Mouse (Mus musculus): Measurements from ENCODE around the gene Abca13. TPM values are rescaled to one million over a fixed set of nuclear protein-coding genes. Genes with fewer than 3 reads are reported as not detected.

Abca13 gene
- total and polyA plus RNA-seq, 2 experiments = not detected

DNA sequence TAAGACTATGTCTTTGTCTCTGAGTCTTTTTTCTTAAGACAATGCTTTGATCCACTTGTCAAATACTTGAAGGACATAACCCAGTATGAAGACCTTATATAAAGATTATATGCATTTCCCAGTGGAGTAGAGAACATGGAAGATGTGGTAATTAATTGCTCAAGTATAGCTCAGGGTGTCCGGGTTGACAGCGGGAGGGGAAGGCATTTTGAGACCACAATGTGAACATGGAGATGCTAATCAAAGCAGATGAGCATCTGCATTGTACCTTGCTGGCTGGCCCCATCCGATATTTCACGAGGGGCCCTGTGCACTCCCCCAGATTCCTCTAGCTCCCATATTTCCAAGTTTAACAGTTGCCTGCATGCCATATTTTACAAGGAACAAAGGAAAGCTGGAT lies 383.2 kb downstream of the Abca13 start:
- Histone ChIP-seq H3K9ac (ENCODE audit: low read depth, low read length) (no peak overlapping the region), H3K4me1 (ENCODE audit: control insufficient read depth, insufficient read depth, low read length) (no peaks in the 10 kb centered on the region), H3K4me3 (ENCODE audit: insufficient read depth, low read depth, low read length) (no peak overlapping the region), H3K79me2 (ENCODE audit: control insufficient read depth, insufficient read depth, low read length) (no peaks in the 10 kb centered on the region), H3K27me3 (ENCODE audit: control insufficient read depth, insufficient read depth, low read length) (no peaks in the 10 kb centered on the region; the same call in 1 of the 2 replicates), H3K36me3 (ENCODE audit: control insufficient read depth, insufficient read depth, low read length) (no peaks in the 10 kb centered on the region), H3K27ac (replicated peaks; ENCODE audit: insufficient read depth, low read depth, low read length) (no peak overlapping the region)
- no peak for TF ChIP-seq POLR2A (IDR thresholded peaks at IDR 0.05; ENCODE audit: extremely low read depth, insufficient read depth, low read length)
- TF ChIP-seq CTCF (IDR thresholded peaks at IDR 0.05; ENCODE audit: low read depth, low read length) = no peak
- no peak for DNase-seq (ENCODE audit: extremely low read depth, low read depth, low spot score)
- 81% methylated on average over 4 of the region's 4 CpGs for WGBS

DNA sequence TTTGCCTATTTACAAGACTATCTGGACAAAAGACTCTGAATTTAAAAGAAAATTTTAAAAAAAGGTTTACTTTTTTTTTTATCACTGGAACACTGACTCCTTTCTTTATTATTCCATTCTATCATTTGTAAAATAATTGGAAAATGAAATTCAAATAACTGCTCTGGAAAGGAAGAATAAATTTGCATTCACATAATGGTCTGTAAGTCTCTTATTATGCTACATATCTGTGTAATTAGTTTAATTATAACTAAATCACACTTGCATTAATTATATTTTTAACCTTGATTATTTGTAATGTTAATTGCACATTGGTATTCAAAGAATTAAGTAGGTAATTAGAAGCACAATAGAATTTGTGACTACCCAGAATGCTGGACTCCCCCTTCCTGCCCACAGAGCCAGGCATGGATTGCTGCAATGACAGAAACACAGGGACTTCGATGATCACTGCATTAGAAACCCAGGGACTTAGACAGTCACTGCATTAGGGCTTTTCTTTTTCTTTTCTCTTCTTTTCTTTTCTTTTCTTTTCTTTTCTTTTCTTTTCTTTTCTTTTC lies 400.1 kb downstream of the Abca13 start:
- Histone ChIP-seq H3K4me1 (ENCODE audit: control insufficient read depth, insufficient read depth, low read length) (no peaks in the 10 kb centered on the region), H3K36me3 (ENCODE audit: control insufficient read depth, insufficient read depth, low read length) (no peaks in the 10 kb centered on the region), H3K9ac (ENCODE audit: low read depth, low read length) (no peak overlapping the region), H3K4me3 (ENCODE audit: insufficient read depth, low read depth, low read length) (no peak overlapping the region), H3K79me2 (ENCODE audit: control insufficient read depth, insufficient read depth, low read length) (no peaks in the 10 kb centered on the region), H3K27me3 (ENCODE audit: control insufficient read depth, insufficient read depth, low read length) (no peaks in the 10 kb centered on the region), H3K27ac (replicated peaks; ENCODE audit: insufficient read depth, low read depth, low read length) (no peak overlapping the region)
- DNase-seq (ENCODE audit: extremely low read depth, low read depth, low spot score) = no peak
- 81% methylated on average over 1 of the region's 1 CpGs for WGBS
- no peak for TF ChIP-seq CTCF (IDR thresholded peaks at IDR 0.05; ENCODE audit: low read depth, low read length)
- no peak for TF ChIP-seq POLR2A (IDR thresholded peaks at IDR 0.05; ENCODE audit: extremely low read depth, insufficient read depth, low read length)

DNA sequence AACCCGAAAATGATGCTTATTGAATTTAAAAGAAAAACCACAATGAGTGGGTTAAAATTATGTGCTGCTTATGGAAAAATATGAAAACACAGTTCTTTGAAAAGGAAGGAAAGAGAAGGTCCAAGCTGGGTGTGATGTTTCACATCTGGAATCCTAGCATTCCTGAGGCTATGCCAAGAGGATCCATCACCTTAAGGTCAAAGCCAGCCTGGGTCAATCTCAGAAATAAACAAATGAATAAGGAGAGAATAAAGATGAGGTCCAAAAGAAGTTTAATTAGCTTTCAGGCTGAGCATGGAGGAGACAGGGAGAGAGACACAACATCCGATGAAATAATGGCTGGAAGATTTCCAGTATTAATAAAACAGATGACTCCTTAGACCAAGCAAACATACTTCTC lies 405.6 kb downstream of the Abca13 start:
- H3K9ac ChIP-seq (ENCODE audit: low read depth, low read length) = no peak overlapping the region
- no peak for TF ChIP-seq CTCF (IDR thresholded peaks at IDR 0.05; ENCODE audit: low read depth, low read length)
- no peak for TF ChIP-seq POLR2A (IDR thresholded peaks at IDR 0.05; ENCODE audit: extremely low read depth, insufficient read depth, low read length)
- DNase-seq (ENCODE audit: extremely low read depth, low read depth, low spot score) = no peak
- no peaks in the 10 kb centered on the region for H3K4me1 ChIP-seq (ENCODE audit: control insufficient read depth, insufficient read depth, low read length)
- H3K27ac ChIP-seq (replicated peaks; ENCODE audit: insufficient read depth, low read depth, low read length) = no peak overlapping the region
- H3K4me3 ChIP-seq (ENCODE audit: insufficient read depth, low read depth, low read length) = no peak overlapping the region
- no peaks in the 10 kb centered on the region for H3K36me3 ChIP-seq (ENCODE audit: control insufficient read depth, insufficient read depth, low read length)
- WGBS = 70% methylated on average over 2 of the region's 2 CpGs
- no peaks in the 10 kb centered on the region for H3K79me2 ChIP-seq (ENCODE audit: control insufficient read depth, insufficient read depth, low read length)
- no peaks in the 10 kb centered on the region for H3K27me3 ChIP-seq (ENCODE audit: control insufficient read depth, insufficient read depth, low read length)

DNA sequence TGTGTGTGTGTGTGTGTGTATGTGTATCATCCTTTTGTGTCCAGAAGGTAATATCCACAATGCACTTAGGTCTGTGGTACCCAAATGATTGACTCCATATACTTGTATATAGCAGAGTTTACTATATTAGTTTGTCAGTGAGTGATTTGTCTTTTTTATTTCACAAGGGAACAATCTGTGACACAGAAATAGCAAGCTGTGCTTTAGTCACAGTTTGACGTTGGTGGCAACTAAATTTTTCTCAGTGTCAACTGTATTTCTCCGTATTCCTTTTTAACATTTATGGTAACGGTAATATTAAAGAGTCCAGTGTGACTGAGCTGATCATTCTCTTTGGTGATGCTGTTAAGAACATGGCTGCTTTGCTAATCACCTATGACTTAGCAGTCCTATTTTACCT lies 409.4 kb downstream of the Abca13 start:
- TF ChIP-seq CTCF (IDR thresholded peaks at IDR 0.05; ENCODE audit: low read depth, low read length) (no peak), POLR2A (IDR thresholded peaks at IDR 0.05; ENCODE audit: extremely low read depth, insufficient read depth, low read length) (no peak)
- Histone ChIP-seq H3K4me3 (ENCODE audit: insufficient read depth, low read depth, low read length) (no peak overlapping the region), H3K4me1 (ENCODE audit: control insufficient read depth, insufficient read depth, low read length) (no peaks in the 10 kb centered on the region), H3K9ac (ENCODE audit: low read depth, low read length) (no peak overlapping the region), H3K79me2 (ENCODE audit: control insufficient read depth, insufficient read depth, low read length) (no peaks in the 10 kb centered on the region), H3K27ac (replicated peaks; ENCODE audit: insufficient read depth, low read depth, low read length) (no peak overlapping the region), H3K27me3 (ENCODE audit: control insufficient read depth, insufficient read depth, low read length) (no peaks in the 10 kb centered on the region), H3K36me3 (ENCODE audit: control insufficient read depth, insufficient read depth, low read length) (no peaks in the 10 kb centered on the region)
- DNase-seq (ENCODE audit: extremely low read depth, low read depth, low spot score) = no peak
- WGBS = 83% methylated on average over 3 of the region's 3 CpGs

DNA sequence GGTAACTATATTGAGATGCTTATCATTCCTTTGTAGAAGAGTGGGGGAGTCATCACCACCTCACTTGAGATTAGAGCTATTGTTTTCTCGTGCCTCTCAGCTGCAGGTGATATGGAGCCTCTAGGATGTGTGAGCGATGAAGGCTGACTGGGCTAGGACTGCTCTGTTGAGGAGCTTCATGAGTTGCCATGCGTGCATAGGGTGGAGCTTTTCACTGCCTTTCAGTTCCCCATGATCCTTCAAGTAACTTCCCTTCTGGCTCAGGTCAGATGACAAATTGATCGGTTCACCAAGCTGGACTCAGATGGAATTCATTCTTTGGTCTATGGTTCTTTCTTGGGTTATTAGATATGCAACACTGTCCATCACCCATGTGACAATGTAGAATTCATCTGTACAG lies 410.4 kb downstream of the Abca13 start:
- Histone ChIP-seq H3K27ac (replicated peaks; ENCODE audit: insufficient read depth, low read depth, low read length) (no peak overlapping the region), H3K4me3 (ENCODE audit: insufficient read depth, low read depth, low read length) (no peak overlapping the region), H3K79me2 (ENCODE audit: control insufficient read depth, insufficient read depth, low read length) (no peaks in the 10 kb centered on the region), H3K9ac (ENCODE audit: low read depth, low read length) (no peak overlapping the region), H3K36me3 (ENCODE audit: control insufficient read depth, insufficient read depth, low read length) (no peaks in the 10 kb centered on the region), H3K4me1 (ENCODE audit: control insufficient read depth, insufficient read depth, low read length) (no peaks in the 10 kb centered on the region), H3K27me3 (ENCODE audit: control insufficient read depth, insufficient read depth, low read length) (no peaks in the 10 kb centered on the region)
- no peak for TF ChIP-seq CTCF (IDR thresholded peaks at IDR 0.05; ENCODE audit: low read depth, low read length)
- no peak for TF ChIP-seq POLR2A (IDR thresholded peaks at IDR 0.05; ENCODE audit: extremely low read depth, insufficient read depth, low read length)
- WGBS = 66% methylated on average over 4 of the region's 4 CpGs
- DNase-seq (ENCODE audit: extremely low read depth, low read depth, low spot score) = peak; percentile 0

DNA sequence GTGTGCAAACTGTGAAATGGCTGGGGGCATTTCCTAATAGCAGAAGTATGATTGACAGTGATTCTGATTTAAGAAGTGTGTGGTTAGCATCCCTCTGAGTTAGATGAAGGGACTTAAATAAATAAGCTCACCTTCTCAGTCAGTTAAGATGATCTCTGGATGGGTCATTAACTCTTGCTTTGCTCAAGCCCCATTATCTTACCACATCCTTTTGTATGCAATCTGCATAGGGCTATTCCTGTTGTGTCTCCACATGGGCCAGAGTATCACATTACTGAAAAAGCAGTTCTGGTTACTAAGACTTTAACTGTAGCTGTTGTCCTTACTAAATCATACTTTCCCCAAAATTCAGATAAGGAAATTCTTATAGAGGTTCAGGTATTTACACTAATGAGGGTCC lies 416.5 kb downstream of the Abca13 start:
- DNase-seq (ENCODE audit: extremely low read depth, low read depth, low spot score) = no peak
- H3K4me3 ChIP-seq (ENCODE audit: insufficient read depth, low read depth, low read length) = no peak overlapping the region
- H3K9ac ChIP-seq (ENCODE audit: low read depth, low read length) = no peak overlapping the region
- no peaks in the 10 kb centered on the region for H3K79me2 ChIP-seq (ENCODE audit: control insufficient read depth, insufficient read depth, low read length)
- no peaks in the 10 kb centered on the region for H3K27me3 ChIP-seq (ENCODE audit: control insufficient read depth, insufficient read depth, low read length)
- no peak overlapping the region for H3K27ac ChIP-seq (replicated peaks; ENCODE audit: insufficient read depth, low read depth, low read length)
- H3K4me1 ChIP-seq (ENCODE audit: control insufficient read depth, insufficient read depth, low read length) = no peaks in the 10 kb centered on the region
- TF ChIP-seq CTCF (IDR thresholded peaks at IDR 0.05; ENCODE audit: low read depth, low read length) = no peak
- TF ChIP-seq POLR2A (IDR thresholded peaks at IDR 0.05; ENCODE audit: extremely low read depth, insufficient read depth, low read length) = no peak
- H3K36me3 ChIP-seq (ENCODE audit: control insufficient read depth, insufficient read depth, low read length) = no peaks in the 10 kb centered on the region
